Mouse (Mus musculus): ENCODE measurements at regions not wholly inside any gene's neighbourhood (a gene's known extent, or its start where the extent isn't known, plus 50 kb on each side); places are given as distances from the start of the nearest gene placed in this dataset.

- no peak for DNase-seq (ENCODE audit: low spot score)
Measured at GRCm38 (mm10) chr16:93533205-93533604, 70.7 kb downstream of the Setd4 start.

- DNase-seq (ENCODE audit: low spot score), result no peak
Measured at GRCm38 (mm10) chr16:93531937-93532336, 71.9 kb downstream of the Setd4 start.

GRCm38 (mm10) chr16:93522485-93522884 lies 81.4 kb downstream of the Setd4 start:
- DNase-seq (ENCODE audit: low spot score), result no peak

DNA sequence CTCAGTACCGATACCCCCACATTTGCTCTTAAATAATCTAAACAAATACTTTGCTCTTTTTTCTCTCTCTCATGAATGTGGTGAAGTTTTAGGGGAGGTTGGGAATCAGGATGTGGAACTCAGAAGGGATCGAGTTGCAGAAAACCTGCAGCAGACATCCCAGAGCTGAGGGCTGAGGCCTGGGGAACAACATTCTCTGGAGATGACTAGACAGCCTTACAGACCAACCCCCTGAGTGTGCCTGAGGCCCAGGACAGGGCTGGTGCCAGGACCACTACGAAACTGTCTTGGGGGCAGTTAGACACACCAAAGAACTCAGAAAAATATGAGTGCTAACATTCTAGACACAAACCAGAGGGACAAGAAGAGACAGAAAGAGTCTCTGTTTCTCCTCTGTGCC lies 83.4 kb downstream of the Setd4 start:
- DNase-seq (ENCODE audit: low spot score), result no peak

GRCm38 (mm10) chr16:93518620-93519019 lies 85.2 kb downstream of the Setd4 start:
- DNase-seq (ENCODE audit: low spot score), result no peak

DNA sequence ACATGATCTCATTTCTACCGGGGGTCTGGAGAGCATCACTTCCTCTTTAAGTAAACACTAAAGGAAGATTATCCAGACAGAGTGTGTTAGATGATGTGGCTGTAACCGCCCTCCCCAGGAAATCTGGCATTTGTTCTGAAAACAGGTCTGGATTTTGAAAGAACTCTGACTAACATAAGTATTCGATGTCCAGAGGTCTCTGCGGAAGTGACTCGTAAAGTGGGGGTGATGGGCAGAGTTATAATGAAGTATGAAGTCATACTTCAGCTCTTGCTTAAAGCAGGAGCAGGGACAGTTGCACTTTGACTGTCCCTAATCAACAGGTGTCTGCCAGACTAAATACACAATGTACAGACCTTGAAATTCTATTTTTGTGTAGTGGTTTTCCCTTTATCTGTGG lies 87.1 kb downstream of the Setd4 start:
- no peak for DNase-seq (ENCODE audit: low spot score)

DNA sequence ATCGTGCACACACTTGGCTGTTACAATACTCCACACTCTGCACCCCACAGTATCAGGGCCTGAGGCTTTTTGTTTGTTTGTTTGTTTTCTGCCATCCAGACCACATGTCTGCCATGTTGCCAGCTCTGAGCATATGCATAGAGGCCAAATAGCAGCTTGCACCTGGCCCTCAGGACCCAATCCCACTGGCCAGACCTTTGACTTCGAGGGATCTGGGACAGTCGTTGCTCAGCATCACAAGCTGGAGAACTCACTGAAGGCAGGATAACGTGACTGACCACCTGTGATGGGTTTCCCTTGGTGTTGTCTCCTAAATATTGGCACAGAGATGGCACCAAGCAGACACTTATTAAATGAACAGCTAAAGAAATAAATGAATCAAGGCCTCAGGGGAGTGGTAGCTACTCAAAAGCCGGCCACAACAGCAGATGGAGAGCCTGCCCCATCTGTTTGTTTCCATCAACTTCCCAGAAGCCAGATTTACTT lies 88.4 kb downstream of the Setd4 start:
- DNase-seq (ENCODE audit: low spot score), result no peak

DNA sequence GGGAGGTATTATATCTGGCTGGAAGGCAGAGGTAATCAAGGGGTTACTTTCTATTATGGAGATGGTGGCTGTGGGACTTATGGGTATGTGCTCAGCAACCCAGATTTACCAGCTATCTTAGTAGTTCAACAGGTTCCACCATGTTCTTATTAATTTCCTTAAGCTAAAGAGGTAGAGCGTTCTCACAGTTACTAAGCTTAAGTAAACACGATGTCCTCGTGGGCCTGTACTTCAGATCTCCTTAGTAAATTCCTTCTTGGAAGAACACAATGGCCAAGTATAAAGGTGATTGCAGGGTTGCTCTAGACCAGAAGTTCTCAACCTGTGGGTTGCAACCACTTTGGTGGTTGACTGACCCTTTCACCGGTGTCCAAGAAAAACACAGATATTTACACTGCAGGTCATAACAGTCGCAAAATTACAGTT lies 90.2 kb downstream of the Setd4 start:
- DNase-seq (ENCODE audit: low spot score), result no peak

DNA sequence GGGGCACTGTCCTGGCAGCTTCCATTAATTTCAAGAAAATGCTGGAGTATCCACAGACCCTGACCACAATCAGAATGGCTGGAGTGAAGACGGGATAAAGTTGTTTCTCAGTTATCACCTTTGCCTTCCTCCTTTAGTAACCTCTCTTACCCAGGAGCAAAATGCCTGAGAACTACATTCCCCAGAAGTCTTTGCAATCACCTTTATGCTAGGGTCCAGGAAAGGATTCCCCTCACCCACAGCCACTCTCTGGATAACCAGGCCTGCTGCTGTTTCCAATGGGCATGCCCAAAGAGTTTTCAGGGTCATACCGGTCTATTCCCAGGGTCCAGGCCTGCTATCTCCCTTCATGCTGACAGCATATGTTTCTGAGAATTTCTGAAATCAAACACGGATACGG lies 91.9 kb downstream of the Setd4 start:
- no peak for DNase-seq (ENCODE audit: low spot score)

DNA sequence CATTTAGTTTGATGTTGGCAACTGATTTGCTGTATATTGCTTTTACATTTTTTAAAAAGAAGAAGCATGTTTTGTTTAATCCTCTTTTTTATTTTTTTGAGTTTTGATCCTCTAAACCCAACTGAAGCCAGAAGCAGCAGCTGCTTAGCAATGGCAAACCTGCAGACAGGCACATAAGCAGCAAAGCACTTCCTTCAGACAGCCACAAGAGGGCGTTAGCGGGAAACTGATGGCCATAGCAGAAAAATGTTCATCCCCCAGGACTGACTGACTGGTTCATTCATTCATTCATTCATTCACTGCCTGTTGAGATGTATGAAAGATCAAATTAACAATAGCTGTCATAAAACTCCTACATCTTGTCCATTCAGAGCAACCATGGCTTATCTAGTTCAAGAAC lies 92.3 kb downstream of the Setd4 start:
- DNase-seq (ENCODE audit: low spot score), result no peak

- DNase-seq (ENCODE audit: low spot score), result no peak
Measured at GRCm38 (mm10) chr16:93498800-93499199, 105.1 kb downstream of the Setd4 start.

DNA sequence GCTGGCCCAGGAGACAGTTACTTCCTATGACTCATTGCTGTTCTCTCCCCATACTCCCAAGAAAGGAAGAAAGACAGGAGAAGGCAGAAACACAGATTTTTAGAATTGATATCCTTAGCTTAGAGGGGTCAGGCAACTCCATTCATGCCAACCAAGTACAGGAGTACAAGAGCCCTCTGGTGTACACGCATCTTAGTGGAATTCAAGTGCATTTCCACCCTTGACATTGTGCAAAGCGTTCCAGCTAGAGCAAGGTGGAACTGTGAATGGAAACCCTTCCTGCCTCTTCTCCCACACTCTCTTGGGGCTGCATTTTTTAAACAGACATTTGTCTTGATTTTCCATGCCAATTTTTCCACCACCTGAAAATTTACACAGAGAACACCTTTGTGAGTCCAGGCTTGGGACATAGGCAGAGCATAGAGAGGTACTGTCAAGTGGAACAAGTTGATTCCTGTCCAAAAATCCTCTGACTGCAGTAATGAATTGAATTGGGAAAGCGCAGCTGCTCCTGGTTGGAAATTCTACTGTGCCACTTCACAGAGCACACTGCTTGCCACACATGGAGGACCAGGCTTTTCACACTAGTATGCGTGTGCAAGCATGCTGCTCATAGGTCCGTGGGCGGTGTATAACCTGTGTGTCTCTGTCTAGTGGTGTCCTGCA lies 110.4 kb downstream of the Setd4 start:
- no peak for DNase-seq (ENCODE audit: low spot score)

DNA sequence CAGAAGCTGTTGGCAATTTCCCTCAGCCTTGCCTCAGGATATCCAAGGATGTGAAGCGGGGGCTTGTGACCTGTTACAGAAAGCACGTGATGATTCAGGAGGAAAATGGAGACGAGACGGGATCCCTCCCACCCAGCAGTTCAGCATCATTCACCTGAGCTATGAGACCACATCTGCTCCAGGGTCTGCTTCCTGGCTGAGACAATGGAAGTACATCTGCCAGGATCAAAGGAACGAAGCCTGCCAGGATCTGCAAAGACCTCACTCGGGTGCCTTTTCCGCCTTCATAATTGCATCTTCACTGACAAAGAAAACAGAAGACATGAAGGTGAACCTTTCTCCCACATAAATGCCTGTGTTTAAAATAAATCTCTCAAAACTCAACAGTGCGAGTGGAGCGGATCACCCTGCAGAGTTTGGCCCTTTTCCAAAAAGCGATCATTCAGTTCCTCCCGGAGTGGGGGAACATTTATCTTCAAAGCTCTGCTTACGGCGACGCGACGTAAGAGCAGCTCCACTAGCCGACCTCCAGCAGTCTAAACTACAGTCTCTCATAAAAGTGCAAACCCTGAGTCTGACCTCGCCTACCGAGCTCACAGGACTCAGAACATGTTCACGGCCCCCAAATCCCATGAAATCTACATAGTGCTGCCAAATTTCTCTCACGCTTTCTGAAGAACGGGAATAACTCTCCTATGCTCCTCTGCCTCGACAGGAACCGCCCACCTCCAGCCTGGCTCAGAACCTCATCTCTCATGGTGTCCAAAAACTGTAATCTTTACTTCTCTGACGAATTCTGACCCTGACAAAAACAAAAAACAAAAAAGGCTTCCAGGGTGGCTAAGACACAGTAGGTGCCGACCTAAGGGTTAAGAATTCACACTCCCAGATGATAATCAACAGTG lies 117.0 kb downstream of the Setd4 start:
- no peak for DNase-seq (ENCODE audit: low spot score)

DNA sequence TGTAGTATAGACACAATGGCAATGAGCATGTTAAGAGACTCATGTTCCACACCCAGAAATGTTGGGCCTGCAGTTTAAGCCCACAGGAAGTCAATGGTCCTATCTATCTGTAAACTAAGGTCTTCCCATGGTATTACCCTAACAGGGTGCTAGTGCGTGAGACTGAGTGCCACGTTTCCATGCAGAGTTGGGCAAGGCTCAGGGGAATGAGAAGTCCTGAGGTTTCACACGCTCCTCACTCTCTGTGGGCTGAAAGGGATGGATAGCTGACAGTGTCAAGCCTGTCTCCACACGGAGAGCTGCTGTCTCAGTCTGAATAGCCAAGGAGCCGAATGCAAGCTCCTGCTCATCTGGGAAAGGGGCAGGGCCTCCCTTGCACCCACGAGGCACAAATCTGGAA lies 133.9 kb downstream of the Setd4 start:
- no peak for DNase-seq (ENCODE audit: low spot score)

DNA sequence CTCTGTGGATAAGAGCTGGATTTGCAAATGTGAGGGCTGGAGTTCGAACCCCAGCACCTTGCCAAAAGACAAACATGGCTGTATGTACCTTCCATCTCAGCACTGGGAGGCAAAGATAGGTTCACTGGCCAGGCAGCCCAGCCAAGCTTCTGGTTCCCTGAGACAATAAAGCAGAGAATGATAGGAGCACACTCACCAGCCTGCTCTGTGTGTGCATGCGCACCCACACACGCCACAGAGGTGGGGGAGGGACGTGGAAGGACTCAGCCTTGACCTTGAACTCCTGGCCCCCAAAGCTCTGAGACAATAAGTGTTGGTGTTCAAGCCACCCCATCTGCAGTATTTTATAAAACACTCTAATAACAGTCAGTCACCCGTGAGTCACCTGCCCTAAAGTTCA lies 138.1 kb downstream of the Setd4 start:
- DNase-seq (ENCODE audit: low spot score), result no peak

- no peak for DNase-seq (ENCODE audit: low spot score)
Measured at GRCm38 (mm10) chr16:93464898-93465297, 139.0 kb downstream of the Setd4 start.

DNA sequence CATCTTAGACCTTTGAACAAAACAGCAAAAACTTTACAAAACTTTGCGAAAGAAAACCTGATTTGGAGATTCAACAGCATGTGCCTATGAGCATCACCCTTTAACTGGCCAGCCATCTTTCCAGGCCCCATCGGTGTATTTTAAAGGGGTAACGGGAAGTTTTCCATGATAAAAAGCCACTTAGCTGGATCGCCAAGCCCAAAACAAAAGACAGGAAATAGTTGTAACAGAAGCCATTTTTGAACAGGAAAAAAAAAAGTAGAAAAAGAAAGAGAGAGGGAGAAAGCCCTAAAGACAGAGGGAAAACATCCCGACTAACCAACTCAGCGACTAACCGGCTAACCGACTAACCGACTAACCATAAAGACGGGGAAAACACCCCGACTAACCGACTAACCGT lies 140.5 kb downstream of the Setd4 start:
- DNase-seq (ENCODE audit: low spot score), result no peak

GRCm38 (mm10) chr16:93462286-93462610 lies 141.6 kb downstream of the Setd4 start:
- no peak for DNase-seq (ENCODE audit: low spot score)

- no peak for DNase-seq (ENCODE audit: low spot score)
Measured at GRCm38 (mm10) chr16:93461406-93462285, 142.2 kb downstream of the Setd4 start.

GRCm38 (mm10) chr16:93459497-93460240 lies 144.2 kb downstream of the Setd4 start:
- DNase-seq (ENCODE audit: low spot score), result no peak

DNA sequence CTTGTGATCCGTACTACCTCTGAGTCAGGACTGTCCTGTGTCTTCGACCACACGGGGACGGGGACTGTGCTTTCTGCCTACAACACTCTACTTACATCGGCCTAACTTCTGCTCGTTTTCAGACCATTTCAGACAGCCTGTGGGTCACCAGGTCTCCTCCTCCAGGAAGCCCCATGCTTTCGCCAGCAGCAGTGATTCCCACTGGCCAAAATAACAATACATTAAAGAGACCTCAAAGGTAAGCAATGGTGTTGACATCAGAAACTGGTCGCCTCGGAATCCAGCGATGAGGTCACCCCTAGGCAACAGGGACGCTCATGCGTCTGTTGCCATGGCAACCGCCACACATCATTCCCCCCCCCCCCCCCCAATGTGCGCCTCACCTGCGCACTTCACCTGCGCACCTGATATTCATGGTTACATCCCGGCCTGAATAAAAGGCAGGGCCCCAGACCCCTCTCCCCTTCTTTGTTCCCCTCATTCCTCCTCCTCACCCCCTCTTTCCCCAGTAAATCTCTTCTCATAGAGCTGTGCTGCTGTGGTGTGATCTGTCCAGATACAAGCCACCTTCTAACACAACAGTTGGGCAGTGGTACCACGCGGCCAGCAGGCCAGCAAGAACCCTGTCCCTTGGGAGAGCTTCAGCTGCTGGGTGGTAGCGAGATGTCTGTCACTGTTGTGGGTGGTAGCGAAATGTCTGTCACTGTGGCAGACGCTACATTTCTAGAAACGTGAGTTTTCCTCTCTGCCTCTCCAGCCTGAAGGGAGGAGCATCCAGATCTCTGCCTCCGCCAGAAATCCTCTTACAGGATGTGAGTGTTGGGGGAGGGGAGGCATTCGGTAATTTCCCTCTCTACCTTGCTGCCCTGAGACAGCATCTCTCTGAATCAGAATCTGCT lies 145.0 kb downstream of the Setd4 start:
- DNase-seq (ENCODE audit: low spot score), result no peak

All from ovary, postnatal 10 days (tissue).